Mouse (Mus musculus): ENCODE measurements around the gene Ddx23. TPM values are rescaled to one million over a fixed set of nuclear protein-coding genes. Genes with fewer than 3 reads are reported as not detected.

Ddx23 gene
- 10 to 100 TPM; 66.3 to 67.4 TPM for total RNA-seq (2021)
- long read RNA-seq, experiment 1, transcript Ddx23-201 (17 exons, 3,187 nt) = major isoform, 10 of 15 reads
- long read RNA-seq, experiment 1, partial matches to known transcripts = 0 of 15 reads
- long read RNA-seq, experiment 1, other reads (novel, unspliced or antisense) = 4 of 15 reads
- long read RNA-seq, experiment 2, transcript Ddx23-201 (17 exons, 3,187 nt) = major isoform, 12 of 29 reads
- long read RNA-seq, experiment 2, partial matches to known transcripts = 3 of 29 reads
- long read RNA-seq, experiment 2, other reads (novel, unspliced or antisense) = 14 of 29 reads

DNA sequence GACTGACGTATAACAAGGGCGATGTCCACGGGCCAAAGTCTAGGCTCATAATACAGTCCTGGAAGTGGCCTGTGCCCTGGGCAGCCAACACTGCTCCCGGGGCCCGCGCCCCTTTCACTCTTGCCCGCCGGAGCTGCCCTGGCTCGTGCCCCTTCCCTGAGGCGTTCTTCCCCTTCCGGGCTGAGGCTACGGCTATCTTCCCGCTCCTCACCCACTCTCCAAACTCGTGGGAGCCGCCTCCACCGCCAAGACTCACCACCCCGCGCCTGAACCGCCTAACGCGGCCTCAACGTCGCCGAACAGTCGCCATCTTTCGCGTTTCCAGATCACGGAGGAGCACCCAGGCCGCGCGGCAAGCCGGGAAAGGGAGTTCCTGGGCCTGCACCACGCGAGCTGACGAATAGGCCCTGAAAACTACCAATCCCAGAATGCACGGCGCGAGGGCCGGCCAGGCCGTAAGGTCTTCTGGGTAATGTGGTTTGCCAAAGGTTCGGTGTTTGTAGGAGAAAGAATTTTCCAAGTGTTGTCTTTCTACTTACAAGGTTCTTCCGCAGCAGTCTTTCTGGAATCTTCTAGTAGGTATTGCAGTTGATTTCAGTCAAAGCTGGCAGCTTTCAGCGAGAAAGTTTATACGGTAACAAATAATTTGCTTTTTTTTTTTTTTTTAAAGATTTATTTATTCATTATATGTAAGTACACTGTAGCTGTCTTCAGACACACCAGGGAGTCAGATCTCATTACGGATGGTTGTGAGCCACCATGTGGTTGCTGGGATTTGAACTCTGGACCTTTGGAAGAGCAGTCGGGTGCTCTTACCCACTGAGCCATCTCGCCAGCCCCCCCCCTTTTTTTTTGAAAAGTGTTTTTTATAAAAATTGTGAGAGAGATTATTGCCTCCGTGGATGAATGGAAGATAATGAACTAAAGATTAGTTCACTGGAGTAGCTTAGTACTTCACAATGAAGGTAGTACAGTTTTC, at the start of gene Ddx23:
Gene Ddx23 (minus strand): TSS at position 328 of the 979 bp plus-strand sequence.
- Histone ChIP-seq H3K4me3 (peak within 1 kb of the TSS; percentile 85), H3K27ac (peak within 1 kb of the TSS; percentile 96)
- no peak for TF ChIP-seq CTCF (IDR thresholded peaks at IDR 0.05)
- DNase-seq = peak; percentile 97
- intact Hi-C loops (cut with DNase I) = loop anchor here (5.0 kb wide), 1 partner anchor 139 kb away; no protein-coding TSS in a partner anchor

DNA sequence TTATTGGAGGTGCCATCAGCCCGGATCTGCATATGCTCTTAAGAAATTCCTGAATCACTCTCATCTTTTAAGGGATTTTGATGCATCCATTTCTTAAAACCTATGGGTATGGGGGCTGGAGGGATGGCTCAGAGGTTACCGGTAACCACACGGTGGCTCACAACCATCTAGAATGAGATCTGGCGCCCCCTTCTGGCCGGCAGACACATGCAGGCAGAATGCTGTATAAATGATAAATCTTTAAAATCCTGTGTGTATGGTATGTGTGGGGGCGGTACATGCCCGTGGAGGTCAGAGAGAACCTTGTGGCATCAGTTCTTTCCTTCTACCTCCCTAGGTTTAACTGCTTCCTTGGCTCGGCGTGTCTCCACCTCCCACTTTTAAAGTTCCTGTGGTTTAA, 47.7 kb upstream of the Ddx23 start:
- peak; percentile 84 for TF ChIP-seq CTCF (IDR thresholded peaks at IDR 0.05)
- H3K27ac ChIP-seq = no peak overlapping the region
- DNase-seq = peak; percentile 72
- no peak overlapping the region for H3K4me3 ChIP-seq
- intact Hi-C loops (cut with DNase I) = no loop called here

DNA sequence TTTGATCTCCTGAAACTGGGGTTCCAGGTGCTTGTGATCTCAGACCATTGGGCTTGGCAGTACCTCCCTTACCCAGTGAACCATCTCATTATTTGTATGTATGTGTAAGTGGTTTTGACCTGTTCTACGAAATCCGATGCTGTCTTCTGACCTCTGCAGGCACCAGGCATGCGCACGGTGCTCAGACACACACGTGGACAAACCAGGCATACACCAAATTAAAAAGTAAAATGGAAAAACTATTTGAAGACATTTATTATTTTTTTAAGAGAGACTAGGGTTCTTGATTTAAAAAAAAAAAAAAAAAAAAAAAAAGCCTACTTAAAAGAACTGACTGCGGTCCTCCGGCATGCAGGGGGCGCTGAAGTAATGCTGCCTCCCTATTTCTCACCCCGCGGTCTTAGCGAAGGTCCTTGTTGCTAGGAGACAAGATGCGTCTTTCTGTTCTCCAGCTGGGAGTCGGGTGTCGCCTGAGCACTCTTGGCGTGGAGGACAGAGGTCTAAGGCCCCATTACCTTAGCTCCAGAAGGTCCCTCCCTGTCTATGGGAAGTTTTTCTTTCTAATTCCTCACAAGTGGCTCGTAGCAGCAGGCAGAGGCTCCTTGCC, 45.2 kb upstream of the Ddx23 start, which contains the start of gene Ccdc65:
Gene Ccdc65 (plus strand): TSS at position 442 of the 607 bp plus-strand sequence.
- TF ChIP-seq CTCF (IDR thresholded peaks at IDR 0.05) = peak; percentile 78
- intact Hi-C loops (cut with DNase I) = loop anchor here (5.0 kb wide), 1 partner anchor 94 kb away; no protein-coding TSS in a partner anchor
- 0 out of 2 replicates have a peak within 1 kb of the TSS, but pooled peaks have one; percentile 16 for H3K27ac ChIP-seq
- peak within 1 kb of the TSS; percentile 71 for H3K4me3 ChIP-seq
- DNase-seq = peak; percentile 89

DNA sequence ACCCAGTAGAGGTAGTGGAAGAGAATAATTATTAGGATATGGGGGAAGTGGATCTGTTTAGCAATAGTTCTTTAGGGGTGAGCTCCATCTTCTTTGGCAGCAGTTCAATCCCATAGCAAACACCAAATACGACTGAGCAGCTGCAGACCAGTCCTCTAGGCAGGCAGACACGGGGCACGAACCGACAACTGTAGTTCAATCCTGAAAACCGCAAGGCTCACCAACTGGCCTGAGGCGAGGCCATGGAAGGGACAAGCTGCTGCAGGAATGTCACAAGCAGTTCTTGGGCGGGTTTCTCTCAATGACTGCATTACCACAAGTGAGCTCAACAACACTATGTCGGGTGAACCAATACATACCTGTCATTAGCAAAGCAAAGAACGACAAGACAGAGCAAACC, 41.6 kb upstream of the Ddx23 start:
- DNase-seq = no peak
- intact Hi-C loops (cut with DNase I) = no loop called here
- H3K27ac ChIP-seq = no peak overlapping the region
- no peak for TF ChIP-seq CTCF (IDR thresholded peaks at IDR 0.05)
- no peak overlapping the region for H3K4me3 ChIP-seq

DNA sequence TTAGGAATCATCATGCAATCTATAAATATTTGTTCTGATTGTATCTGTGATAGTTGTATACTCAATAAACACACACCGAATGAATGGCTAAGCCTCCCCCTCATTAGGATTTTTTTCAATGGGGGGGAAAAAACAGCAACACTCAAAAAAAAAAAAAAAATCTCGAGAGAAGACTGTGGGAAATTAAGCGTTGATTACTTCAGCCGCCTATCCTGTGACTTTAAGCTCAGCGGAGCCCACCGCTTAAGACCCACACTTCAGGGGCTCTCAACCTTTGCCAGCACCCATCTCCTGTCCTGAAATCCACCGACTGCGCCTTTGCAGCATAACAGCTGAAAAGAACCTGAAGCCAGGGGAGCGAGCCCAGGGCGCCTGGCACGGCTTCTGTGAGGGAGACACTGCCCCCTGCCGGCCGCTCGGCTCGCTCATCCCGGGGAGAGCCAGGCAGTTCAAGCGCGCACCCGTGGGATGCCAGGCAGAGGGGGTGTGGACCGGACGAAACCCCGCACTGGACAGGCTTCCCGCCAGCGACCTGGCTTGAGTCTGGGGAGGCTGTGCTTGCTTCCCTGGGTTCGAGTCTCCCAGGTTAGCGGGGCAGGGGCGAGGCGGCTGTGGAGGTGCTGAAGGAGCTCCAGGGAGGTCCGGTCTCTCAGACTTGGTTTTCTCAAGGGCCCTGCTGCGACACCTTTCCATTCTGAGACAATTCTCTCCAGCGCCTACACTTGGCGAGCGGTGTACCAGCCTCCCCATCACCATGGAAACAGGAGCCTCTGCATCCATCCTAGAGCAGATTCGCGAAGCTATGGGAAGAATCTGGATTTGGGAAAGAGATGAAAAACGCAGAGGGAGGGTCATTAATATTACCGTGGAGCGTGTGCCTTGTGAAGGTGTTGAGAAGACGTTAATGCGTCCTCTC, 36.8 kb upstream of the Ddx23 start:
- peak overlapping the region; percentile 33 for H3K4me3 ChIP-seq
- TF ChIP-seq CTCF (IDR thresholded peaks at IDR 0.05) = peak; percentile 96; the same call in 1 of the 2 replicates
- intact Hi-C loops (cut with DNase I) = loop anchor here (1.0 to 5.0 kb wide), 2 partner anchors 35 to 117 kb away; no protein-coding TSS in a partner anchor
- H3K27ac ChIP-seq = no peak overlapping the region
- peak; percentile 91 for DNase-seq

DNA sequence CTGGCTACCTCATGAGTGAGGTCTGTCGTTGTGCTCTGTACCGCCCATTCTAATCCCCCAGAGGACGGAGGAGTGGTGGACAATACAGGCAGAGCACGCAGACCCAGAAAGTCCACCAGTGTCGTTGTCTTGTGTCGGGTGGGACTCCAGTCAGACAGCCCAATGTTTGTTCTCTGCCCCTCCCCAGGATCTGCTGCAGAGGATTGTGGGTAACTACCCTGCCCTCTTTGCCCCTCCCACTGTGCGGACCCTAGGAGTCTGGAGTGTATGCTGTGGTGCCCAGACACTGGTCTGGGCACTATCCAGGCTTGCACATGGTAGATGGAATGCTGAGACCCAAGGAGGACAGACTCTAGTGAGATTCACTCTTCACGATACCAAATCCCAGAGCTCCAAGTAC, 33.5 kb upstream of the Ddx23 start:
- DNase-seq = no peak
- intact Hi-C loops (cut with DNase I) = loop anchor here (5.0 kb wide), 1 partner anchor 114 kb away; no protein-coding TSS in a partner anchor
- peak overlapping the region; percentile 55 for H3K4me3 ChIP-seq
- H3K27ac ChIP-seq = peak overlapping the region; percentile 31
- no peak for TF ChIP-seq CTCF (IDR thresholded peaks at IDR 0.05)

DNA sequence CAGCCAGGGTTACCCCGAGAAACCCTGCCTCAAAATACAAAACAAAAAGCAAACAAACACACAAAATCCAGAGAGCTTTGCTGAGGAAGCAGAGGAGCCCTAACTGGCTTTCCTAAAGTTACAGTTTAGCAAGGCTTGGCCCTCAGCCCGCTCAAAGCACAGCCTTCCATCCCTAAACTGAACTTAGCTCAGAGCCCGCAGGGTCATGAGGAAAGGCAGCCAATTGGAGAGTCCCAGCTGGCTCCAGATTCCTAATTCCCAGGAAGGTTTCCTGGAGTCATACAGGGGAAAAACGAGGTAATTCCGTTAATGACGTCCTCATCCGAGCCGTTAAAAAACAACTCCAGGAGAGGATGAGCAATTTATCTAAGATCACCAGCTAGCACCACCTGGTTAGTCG, 33.0 kb upstream of the Ddx23 start:
- peak overlapping the region; percentile 31 for H3K27ac ChIP-seq
- DNase-seq = peak; percentile 68
- H3K4me3 ChIP-seq = peak overlapping the region; percentile 55
- intact Hi-C loops (cut with DNase I) = loop anchor here (5.0 kb wide), 1 partner anchor 113 kb away; no protein-coding TSS in a partner anchor
- no peak for TF ChIP-seq CTCF (IDR thresholded peaks at IDR 0.05)

DNA sequence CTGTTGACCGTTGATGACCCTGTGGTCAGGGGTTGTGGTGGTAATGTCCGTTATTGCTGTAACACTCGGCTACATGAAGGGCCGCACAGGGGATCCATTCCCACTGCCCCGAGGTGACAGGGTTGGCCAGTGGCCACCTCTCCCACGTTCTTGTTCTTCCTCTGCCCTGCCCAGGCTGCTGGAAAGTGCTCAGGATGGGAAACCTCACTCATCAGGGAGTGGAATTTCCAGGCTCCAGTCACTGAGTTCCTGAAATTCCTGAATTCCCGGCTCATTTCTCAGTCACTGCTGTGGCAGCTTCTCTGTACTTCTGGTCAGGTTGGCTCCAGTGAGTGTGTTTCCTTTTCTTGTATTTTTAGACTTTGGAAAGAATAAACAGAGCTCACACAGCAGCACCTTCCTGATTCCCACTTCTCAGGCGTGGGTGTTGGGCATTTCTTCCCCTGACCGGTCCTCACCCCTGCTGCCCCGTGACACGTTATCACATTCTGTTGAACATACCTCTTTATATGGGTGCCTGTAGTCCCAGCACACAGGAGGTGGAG, 29.5 kb upstream of the Ddx23 start:
- intact Hi-C loops (cut with DNase I) = no loop called here
- Histone ChIP-seq H3K27ac (peak overlapping the region; percentile 66), H3K4me3 (no peak overlapping the region)
- DNase-seq = peak; percentile 43
- TF ChIP-seq CTCF (IDR thresholded peaks at IDR 0.05) = no peak

DNA sequence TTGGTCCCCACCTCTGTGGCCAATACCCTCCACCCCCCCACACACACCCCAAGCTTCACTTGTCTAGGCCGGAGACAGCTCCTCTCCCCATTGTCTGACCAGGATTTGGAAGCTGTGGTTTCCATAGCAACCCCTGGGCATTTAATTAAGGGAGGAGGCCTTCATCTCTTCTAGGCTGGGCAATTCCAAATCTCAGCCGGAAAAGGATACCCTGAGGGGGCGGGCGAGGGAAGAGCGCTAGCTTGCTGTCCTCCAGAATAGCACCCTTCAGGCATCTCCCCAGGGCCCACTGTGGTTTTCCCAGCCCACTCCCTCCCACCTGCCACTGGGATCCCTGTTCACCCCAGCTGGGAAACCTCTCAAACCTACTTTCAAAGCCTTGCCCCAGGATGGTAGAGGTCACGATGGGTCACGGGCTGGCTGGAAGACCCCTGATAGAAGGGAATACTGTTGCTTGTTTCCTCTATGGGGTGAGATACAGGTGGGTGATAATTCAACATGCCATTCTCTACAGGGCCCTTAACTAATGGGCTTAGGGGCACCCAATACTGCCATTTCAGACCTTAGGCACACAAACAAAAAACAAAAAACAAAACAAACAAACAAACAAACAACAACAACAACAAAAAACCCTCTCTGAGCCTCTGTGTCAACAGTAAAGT, 28.9 kb upstream of the Ddx23 start:
- no peak overlapping the region for H3K4me3 ChIP-seq
- no peak for TF ChIP-seq CTCF (IDR thresholded peaks at IDR 0.05)
- intact Hi-C loops (cut with DNase I) = no loop called here
- no peak for DNase-seq
- peak overlapping the region; percentile 66 for H3K27ac ChIP-seq

DNA sequence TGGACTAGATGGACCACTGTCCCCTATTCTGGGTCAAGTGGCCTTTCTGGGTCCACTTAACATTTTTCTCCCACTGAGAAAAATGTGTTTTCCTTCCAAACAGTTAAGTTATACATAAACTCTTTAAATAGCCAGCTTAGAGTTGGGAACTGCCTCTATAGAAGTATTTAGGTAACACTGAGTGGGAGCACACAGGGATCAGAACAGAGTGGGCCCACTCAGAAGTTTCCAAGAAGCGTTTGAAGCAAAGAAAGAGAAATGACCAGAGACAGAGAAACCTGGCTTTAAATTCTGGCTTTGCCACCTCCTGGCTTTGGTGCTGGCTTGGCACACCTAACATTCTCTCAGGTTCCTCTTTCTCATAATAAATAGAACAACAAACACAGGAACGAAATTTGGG, 27.0 kb upstream of the Ddx23 start:
- no peak for DNase-seq
- intact Hi-C loops (cut with DNase I) = no loop called here
- no peak for TF ChIP-seq CTCF (IDR thresholded peaks at IDR 0.05)
- Histone ChIP-seq H3K27ac (no peak overlapping the region), H3K4me3 (no peak overlapping the region)

DNA sequence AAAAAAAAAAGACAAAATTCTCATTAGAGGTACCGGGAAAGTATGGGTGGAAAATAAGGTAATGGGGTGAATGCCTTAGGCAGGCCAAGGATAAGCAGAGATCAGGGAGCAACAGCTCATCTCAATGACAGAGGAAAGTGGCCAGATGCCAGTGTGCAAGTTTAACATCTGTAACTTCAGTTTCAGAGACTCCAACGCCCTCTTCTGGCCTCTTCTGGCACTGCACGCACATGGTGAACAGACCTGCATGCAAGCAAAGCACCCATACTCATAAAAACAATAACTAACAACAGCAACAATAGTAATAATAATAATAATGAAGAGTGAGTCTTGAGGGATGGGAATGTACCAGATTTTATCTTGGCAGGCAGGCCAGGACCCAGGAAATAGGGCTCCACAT, 23.2 kb upstream of the Ddx23 start:
- Histone ChIP-seq H3K4me3 (no peak overlapping the region), H3K27ac (no peak overlapping the region)
- intact Hi-C loops (cut with DNase I) = no loop called here
- no peak for DNase-seq
- TF ChIP-seq CTCF (IDR thresholded peaks at IDR 0.05) = no peak

All from gastrocnemius, adult 2 months (tissue).